Mouse (Mus musculus): Measurements from ENCODE around the gene Aqp9.

The Aqp9 gene

GRCm38 (mm10) chr9:71168511-71168910, at the start of gene Aqp9:
Gene Aqp9 (minus strand): TSS chr9:71168682.
- DNase-seq (ENCODE audit: low spot score in 2 of 2), result no peak

DNA sequence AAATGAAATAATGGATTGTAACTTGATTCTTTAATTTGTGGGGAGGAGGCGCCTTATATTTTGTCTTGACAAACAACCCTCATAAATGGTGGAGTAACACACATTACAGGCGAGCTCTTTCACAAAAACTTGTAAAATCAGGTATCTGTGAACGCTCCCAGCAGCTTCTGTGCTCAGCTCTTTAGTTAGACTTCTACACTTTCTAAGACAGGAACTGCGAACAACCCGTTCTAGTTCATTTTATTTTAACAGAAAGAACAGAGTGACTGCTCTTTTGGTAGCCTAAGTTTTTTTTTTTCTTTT, 49.3 kb upstream of the Aqp9 start:
- DNase-seq (ENCODE audit: low spot score in 2 of 2), result no peak

DNA sequence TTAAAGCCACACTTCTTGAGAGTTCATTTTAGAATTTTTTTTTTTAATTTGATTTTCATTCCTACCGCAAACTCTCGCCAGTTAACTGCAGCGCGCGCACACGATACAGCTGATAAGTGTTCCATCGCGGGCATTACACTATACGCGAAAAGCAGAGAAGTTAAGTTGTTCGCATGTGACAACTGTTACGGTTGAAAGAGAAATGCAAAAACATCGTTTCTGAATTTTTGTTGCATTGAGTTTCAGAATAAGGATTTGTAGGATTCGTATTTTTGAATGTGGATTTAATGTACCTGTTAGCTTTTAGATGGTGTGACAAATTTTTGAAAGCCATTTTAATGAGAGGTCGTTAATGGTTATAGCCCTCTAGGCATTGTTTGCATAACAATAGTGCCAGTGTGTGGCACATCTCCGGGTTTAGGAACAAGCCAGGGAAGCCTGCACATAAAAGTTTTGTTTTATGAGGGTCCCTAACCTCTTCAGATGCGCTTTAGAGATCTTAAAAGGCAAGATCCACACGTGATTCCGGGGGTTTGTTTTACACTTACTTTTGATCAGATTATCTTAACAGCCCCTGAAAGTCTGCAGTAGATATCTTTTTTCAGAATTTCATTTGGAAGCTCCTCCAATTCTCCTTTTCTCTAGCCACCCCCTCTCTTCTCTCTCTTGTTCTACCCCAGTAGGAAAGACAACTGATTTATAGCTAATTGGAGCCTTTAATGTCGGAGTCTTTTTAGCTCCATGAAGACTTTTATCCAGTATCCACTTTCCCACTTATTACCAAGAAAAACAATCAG, 48.7 kb upstream of the Aqp9 start:
- DNase-seq (ENCODE audit: low spot score in 2 of 2), result no peak

DNA sequence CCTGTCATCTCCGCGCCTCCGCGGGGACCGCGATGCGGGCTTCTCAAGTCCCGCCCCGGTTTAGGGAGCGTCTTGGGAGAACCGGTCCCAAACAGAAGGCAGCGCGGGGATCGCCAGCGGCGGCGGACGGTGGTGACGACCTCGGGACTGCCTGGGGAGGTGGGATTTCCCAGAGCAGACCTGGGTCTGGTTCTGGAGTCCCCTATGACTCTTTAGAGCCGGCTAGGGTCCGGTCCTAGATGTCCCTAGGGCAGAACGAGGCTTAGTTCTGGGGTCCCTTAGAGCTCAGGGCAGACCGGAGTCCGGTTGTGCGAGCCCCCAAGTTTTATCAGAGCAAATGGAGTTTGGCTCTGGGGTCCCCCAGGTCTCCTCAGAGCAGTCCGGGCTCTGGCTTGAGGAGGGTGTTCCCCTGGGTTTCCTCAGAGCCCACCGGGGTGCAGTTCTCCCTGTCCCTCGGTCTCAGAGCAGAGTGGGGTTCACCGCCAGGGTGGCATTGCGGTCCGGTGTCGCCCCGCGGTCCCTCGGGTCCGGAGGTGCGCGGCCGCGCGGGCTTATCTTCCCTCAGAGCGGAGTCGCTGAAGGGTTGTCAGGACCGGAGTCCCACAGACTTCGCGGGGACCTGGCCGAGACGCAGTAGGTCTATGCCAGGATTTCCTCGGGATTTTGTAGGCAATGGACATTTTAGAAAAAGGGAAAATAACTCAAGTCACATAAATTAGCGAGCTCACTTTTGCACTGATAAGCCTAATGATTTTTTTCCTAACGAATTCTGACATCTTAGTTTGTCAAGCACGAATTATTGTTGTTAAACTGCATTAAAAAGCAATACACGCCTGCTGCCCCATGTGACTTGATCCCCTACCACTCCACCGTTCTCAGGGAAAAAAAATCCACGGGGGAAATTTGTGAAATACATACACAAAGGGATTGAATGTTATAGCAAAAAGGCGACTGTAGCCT, 47.8 kb upstream of the Aqp9 start:
- DNase-seq (ENCODE audit: low spot score in 2 of 2), result peak; percentile 11 to 28

GRCm38 (mm10) chr9:71215248-71216035, 47.0 kb upstream of the Aqp9 start, which contains the start of gene Aldh1a2:
Gene Aldh1a2 (plus strand): TSS chr9:71215789.
- DNase-seq (ENCODE audit: low spot score in 2 of 2), result peak; percentile 52 to 55

- no peak for DNase-seq (ENCODE audit: low spot score in 2 of 2)
Observed at GRCm38 (mm10) chr9:71213636-71214035, 45.2 kb upstream of the Aqp9 start.

- peak in 1 of 2 experiments; percentile 10 for DNase-seq (ENCODE audit: low spot score in 2 of 2)
Observed at GRCm38 (mm10) chr9:71210870-71211269, 42.4 kb upstream of the Aqp9 start.

DNA sequence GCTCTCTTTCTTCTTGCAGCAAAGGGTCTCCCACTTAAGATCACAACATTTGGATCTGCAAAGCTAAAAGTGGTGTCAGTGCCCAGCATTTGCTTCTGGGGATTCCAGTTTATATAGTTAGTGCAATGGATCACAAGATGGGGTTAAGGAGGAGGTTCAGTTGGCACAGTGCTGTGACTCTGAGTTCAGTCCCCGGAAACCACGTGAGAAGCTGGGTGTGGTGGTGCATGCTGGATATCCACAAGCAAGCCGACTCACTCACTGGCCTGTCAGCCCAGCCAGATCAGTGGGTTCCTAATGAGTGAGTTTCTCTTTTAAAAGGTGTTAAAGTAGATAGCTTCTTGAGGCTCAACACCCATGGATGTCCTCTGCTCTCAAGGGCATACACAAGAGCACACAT, 40.8 kb upstream of the Aqp9 start:
- DNase-seq (ENCODE audit: low spot score in 2 of 2), result no peak

DNA sequence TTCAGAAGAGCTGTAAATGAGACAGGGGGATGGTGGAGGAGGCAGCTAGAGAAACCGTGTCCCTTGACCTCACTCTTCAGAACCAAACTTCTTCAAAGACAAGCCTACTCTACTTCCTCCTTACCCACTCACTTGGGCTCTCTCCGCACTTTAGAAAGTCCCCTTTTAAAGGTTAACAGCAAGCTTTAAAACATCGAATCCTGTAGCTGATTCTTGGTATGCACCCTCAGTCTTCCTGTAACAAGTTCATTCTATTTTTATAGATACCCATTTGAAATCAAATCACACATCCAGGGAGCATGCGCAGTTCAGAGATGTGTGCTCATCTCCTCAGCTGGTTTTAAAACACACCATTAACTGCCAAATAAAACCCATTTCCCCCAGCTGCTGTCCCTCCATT, 33.8 kb upstream of the Aqp9 start:
- no peak for DNase-seq (ENCODE audit: low spot score in 2 of 2)

- no peak for DNase-seq (ENCODE audit: low spot score in 2 of 2)
Observed at GRCm38 (mm10) chr9:71198826-71199225, 30.3 kb upstream of the Aqp9 start.

DNA sequence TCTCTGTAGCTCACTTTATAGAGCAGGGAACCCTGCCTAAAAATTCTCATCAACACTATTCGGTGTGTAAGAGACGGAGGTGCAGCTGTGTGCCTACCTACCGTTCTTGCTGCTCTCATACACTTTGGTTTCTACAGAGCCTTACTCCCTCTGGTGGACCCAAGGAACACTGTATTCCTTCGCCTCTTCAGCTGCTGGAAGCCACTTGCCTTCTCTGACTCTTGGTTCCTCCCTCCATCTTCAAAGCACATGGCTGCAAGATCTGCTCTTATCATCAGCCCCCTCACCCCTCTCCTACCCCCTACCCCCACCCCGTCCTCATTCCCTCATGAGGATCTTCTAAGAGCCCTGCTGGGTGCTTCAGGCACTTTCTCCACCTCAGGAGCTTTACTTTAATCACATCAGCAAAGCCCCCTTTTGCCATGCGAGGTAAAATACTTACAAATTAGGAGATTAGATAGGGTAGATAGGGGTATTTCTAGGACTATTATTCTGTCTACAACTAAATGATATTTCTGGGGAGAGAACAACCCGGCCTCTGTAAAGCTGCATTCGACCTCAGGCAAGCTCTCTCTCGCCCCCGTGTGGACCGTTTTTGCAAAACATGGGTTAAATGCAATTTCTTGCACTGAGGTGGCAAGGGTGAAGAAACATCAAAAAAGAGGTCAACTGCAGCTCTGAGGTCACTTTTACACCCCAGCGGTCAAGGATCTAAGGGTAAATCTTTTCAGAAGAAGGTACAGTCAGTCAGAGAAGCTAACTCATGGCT, 20.3 kb upstream of the Aqp9 start:
- DNase-seq (ENCODE audit: low spot score in 2 of 2), result peak; percentile 58 to 65

GRCm38 (mm10) chr9:71187396-71187795, 18.9 kb upstream of the Aqp9 start:
- DNase-seq (ENCODE audit: low spot score in 2 of 2), result no peak

DNA sequence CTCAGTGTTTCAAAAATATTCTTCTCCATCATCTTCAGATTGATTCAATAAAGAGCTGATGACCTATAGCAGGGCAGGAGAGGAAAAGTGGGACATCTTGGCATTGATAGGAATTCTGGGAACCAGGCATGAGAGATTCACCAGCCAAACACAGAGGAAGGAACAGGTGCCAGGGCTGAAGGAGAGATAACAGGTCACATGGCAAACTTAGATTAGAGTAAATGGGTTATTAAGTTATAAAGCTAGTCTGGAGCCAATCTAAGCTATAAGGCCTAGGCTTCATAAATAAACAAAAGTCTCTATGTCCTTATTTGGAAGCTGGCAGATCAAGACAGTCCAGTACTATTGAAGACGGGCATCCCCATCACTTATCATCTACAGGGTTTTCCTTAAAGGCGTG, 17.3 kb upstream of the Aqp9 start:
- no peak for DNase-seq (ENCODE audit: low spot score in 2 of 2)

GRCm38 (mm10) chr9:71185285-71185684, 16.8 kb upstream of the Aqp9 start:
- DNase-seq (ENCODE audit: low spot score in 2 of 2), result no peak

DNA sequence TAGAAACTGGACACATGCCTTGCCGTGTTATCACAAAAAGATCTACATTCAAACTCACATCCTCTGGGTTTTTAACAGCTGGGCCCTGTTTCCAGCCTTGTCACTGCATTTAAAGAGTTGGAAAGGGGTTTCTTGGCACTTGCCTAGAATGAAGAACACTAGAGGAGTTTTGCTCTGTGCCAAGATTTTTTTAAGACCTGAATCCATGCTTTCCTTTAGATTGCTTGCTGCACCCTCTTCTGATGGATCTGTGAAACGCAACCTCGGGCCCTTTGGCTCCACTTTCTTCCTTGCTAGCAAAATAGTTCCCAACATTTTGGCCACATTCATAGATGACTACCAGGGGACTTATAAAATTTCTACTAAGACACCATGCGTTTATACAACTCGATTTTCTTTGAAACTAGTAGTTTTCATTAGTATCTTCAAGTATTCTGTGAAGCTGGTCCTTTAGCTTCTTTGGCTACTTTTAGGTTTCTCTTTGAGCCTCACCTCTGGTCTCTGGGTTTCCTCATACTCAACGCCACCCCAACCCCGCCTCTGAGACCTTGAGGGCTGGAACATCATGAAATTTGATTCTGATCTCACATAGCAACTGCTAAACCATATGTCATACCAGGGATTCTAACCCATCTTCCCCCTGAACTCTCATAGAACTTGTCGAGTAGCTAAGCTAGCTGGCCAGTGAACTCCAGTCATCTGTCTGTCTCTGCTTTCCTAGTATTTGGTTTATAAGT, 11.7 kb upstream of the Aqp9 start:
- DNase-seq (ENCODE audit: low spot score in 2 of 2), result no peak

DNA sequence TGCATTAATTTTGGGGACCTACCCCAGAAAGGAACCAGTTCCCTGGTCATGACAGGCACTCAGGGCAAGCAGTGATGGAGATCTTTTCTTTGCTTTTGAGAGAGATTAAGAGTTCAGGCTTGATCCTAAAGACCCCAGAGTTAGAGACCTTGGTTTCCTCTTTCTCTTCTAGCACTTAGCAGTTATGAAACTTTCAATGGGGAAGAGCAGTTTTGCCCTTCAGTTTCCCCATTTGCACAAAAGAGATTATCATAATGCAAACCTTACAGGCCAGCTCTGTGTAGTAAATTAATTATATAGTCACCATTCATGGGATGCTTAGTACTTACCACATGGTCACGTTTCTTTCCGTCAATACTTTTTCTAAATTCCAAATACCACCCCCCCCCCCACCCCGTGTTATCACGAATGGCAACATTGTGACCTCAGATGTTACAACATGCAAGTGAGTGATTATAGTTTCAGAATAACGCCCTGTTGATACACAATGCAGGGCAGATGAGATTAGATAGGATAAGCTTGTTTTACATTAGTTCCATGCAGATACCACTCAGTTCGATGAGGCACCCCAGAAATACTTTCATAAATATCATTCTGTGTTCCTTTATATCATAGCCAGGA, 10.9 kb upstream of the Aqp9 start:
- DNase-seq (ENCODE audit: low spot score in 2 of 2), result no peak

DNA sequence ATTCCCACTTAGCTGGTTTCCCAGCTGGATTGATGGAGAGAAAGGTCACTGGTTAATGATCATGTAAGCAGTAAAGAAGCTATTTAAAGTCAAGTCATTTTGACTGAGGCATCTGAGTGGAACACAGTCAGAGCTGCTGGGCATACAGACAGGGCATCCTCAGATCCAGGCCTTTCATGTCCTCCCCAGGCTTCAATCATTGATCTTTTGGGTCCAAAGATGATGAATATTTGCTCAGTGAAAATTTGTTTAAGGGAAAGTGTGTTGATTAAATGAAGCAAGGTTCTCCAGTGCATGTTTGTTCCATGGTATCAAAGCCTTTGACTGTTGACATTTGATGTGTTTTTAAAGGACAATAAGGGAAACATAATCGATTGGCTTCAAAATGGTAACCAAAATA, 7.2 kb upstream of the Aqp9 start:
- no peak for DNase-seq (ENCODE audit: low spot score in 2 of 2)

DNA sequence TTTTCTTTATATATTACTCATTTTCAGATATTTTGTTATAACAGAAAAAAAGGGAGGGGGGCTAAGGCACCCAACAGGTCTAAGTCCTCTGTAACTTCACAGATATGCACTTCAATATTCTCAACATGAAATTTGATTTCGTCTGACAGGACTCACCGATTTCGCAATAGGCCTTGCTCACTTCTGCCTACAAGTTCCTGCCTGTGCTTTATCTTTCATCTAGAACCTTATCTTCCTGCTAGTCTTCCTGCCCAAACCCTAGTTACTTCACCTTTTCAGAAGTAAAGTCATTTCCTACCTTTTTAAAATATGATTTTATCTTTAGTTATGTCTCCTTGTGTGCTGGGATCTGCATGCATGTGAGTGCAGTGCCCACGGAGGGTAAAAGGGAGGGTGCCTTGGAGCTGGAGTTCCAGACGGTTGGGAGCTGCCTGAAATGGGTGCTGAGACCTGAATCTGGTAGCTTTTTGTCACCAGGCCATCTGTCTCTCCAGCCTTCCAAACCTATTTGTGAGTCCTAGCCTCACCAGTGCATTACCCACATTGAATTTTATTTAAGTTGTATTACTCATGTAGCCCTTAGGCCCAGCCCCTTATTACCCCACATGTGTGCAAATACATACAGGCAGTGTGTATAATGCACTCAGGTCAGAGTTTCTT, 6.0 kb upstream of the Aqp9 start:
- DNase-seq (ENCODE audit: low spot score in 2 of 2), result peak; percentile 51 to 55

DNA sequence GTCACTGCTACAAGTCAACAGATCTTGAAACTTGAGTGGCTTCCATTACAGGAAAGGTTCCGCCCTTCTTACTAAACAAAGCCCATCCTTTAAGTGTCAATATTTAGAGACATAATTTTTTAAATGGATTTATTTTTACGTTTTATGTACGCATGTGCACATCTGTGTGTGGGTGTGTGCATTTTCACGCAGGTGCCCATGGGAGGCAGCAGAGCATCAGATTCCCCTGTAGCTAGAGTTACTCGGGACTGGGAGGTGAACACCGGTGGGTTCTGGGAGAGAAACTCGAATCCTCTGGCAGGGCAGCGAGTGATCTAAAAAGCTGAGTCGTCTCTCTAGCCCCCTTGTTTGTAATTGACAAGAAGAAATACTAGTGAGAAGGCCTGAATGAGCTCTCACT, 5.1 kb upstream of the Aqp9 start:
- DNase-seq (ENCODE audit: low spot score in 2 of 2), result no peak

Measured in urinary bladder, postnatal 36 days (tissue).